Mouse (Mus musculus) lung, adult 2 months (tissue): ENCODE results near the gene Iba57.

Experiments
- CTCF ChIP-seq: fragments of 200-500 bp; IDR thresholded peaks from 2 replicates; pipeline ENCODE4 v1.5.1; 2011; ENCODE audit warnings: mild to moderate bottlenecking, low read length, control low read depth; ENCODE audit not compliant: insufficient read depth
- POLR2A ChIP-seq: fragments of 200-500 bp; IDR thresholded peaks from 2 replicates; pipeline ENCODE4 v1.6.1; 2011; ENCODE audit warnings: low read depth, mild to moderate bottlenecking, control low read depth, low read length, borderline replicate concordance; ENCODE audit errors: extremely low read depth

DNA sequence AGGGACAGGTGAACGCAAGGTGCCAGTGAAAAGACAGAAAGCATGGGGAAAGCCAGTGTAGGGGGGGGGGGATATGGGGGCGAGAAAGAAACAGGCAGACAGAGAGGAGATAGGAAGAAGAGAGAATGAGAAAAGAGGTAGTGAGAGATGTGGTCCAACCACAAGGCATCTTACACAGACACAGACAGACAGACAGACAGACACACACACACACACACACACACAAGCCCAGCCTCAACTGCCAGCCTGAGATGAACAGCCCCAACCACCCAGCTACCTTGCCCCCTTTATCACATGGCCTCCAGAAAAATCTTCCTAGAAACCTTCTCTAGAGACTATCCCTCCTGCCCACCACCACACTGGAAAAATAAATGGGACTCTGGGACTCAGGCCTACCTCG lies 31.5 kb downstream of the Iba57 start:
- TF ChIP-seq CTCF (no peak), POLR2A (no peak)
